Comparison of ENCODE assay signal across 9 mouse cellular contexts in genomic region chr16:81200201-81201071, GRCm38 (mm10). TPM values are rescaled to one million over a fixed set of nuclear protein-coding genes. Genes with fewer than 3 reads are reported as not detected.
DNase-seq lines count a peak whose midpoint lies in the region; ATAC-seq and TF ChIP-seq lines count a peak whose summit lies in the region.
"Had no signal": no experiment of that assay in that cellular context is flagged by ENCODE, and none has a peak within 500 bp of the region (broad histone marks: within the 10 kb centered on the region; RNA-seq: fewer than 3 reads in every experiment).

Gene Ncam2, plus strand, starts transcription at chr16:81200697.

- peak; percentile 13 to 28 for DNase-seq in adrenal gland, postnatal 4 days (ENCODE audit: low spot score in 2 of 2)
- peak; percentile 42 for DNase-seq in embryo, embryonic 11.5 days (ENCODE audit: low read depth, low spot score)
- DNase-seq in left cerebral cortex, postnatal 4 days: peak; percentile 73
- peak; percentile 72 for DNase-seq in mesoderm, embryonic 11.5 days (ENCODE audit: low read depth, low spot score)
- DNase-seq in right cerebral cortex, postnatal 4 days: peak; percentile 77
- DNase-seq in spleen, postnatal 14 days (ENCODE audit: low spot score in 2 of 2): no peak

- peak within 1 kb of the TSS; percentile 91 for H3K4me2 ChIP-seq in intestine, postnatal 0 days (replicated peaks; ENCODE audit: low read depth)

- intact Hi-C loops in left cerebral cortex, postnatal 4 days (cut with DNase I): loop anchor here (5.0 kb wide), 1 partner anchor 1317 kb away; no protein-coding TSS in a partner anchor

- no peaks in the 10 kb centered on the region for H3K36me3 ChIP-seq in intestine, postnatal 0 days (ENCODE audit: control insufficient read depth, insufficient read depth)

- peak; percentile 72 for ATAC-seq in granulocyte monocyte progenitor cell, adult 5-6 weeks (replicated peaks; ENCODE audit: poor library complexity, severe bottlenecking)
- ATAC-seq in intestine, postnatal 0 days: peak; percentile 95

- H3K4me3 ChIP-seq in intestine, postnatal 0 days (ENCODE audit: low read depth, low read length): peak within 1 kb of the TSS; percentile 54

- H3K9ac ChIP-seq in intestine, postnatal 0 days (ENCODE audit: low read depth, low read length): 0 out of 2 replicates have a peak within 1 kb of the TSS, but pooled peaks have one; percentile 7

- no peaks in the 10 kb centered on the region for H3K27me3 ChIP-seq in intestine, postnatal 0 days (replicated peaks; ENCODE audit: control insufficient read depth, insufficient read depth, low read length)

- H3K9me3 ChIP-seq in intestine, postnatal 0 days (ENCODE audit: control insufficient read depth): no peaks in the 10 kb centered on the region

- no peak for TF ChIP-seq CTCF in intestine, postnatal 0 days (IDR thresholded peaks at IDR 0.05; ENCODE audit: low read depth)

- under 1% methylated on average over 63 of the region's 70 CpGs for WGBS in intestine, postnatal 0 days

- no peaks in the 10 kb centered on the region for H3K4me1 ChIP-seq in intestine, postnatal 0 days (replicated peaks; ENCODE audit: control insufficient read depth, insufficient read depth, low read length)

- no peak within 1 kb of the TSS for H3K27ac ChIP-seq in intestine, postnatal 0 days (ENCODE audit: low read depth, low read length)
- H3K27ac ChIP-seq: macrophage had no signal

RNA-seq across cellular contexts. Expression of gene Ncam2, which starts in this region (rescaled TPM):
- total RNA-seq in adrenal gland, postnatal 4 days (2021): 10 to 100 TPM in 1 of 2 experiments, 1 to 10 TPM in 1; 7.4 to 12.7 TPM
- not detected in 2 replicates for total RNA-seq in granulocyte monocyte progenitor cell, adult 5-6 weeks (2014; fragmentation: Nextera tagmentation)
- total RNA-seq in granulocyte monocyte progenitor cell, adult 5-6 weeks (2017): not detected in 2 replicates
- polyA plus RNA-seq in intestine, postnatal 0 days (2015; fragmentation: Nextera tagmentation; extraction: Ambion mirVana): 1.5 and 1.7 TPM in 2 replicates
- total RNA-seq in left cerebral cortex, postnatal 4 days (2021): 10 to 100 TPM; 62.4 to 69.9 TPM

Comparison
In these comparisons a context has a peak if more than half of its experiments do, and no peak if none do; other contexts are left out.
1. RNA of gene Ncam2 (total RNA-seq): 62.4 to 69.9 TPM in left cerebral cortex, postnatal 4 days and 7.4 to 12.7 TPM in adrenal gland, postnatal 4 days; not detected in granulocyte monocyte progenitor cell, adult 5-6 weeks; every median in the first group is over 4 times any median in the second.
2. RNA of gene Ncam2 (total RNA-seq): 62.4 to 69.9 TPM in left cerebral cortex, postnatal 4 days; 7.4 to 12.7 TPM in adrenal gland, postnatal 4 days; every median in the first group is over 4 times any median in the second.
3. Peak in ATAC-seq in granulocyte monocyte progenitor cell, adult 5-6 weeks; RNA of the gene not detected or under 1 TPM.
4. DNase-seq: peak in adrenal gland, postnatal 4 days (2 of 2), embryo, embryonic 11.5 days (single experiment), left cerebral cortex, postnatal 4 days (single experiment), mesoderm, embryonic 11.5 days (single experiment) and right cerebral cortex, postnatal 4 days (single experiment); none in spleen, postnatal 14 days (0 of 2).